Mouse (Mus musculus) thymus, adult 2 months (tissue): ENCODE results near the gene Lin54.

Experiments
- CTCF ChIP-seq: fragments of 200-500 bp; IDR thresholded peaks from 2 replicates; pipeline ENCODE4 v1.5.1; 2012; ENCODE audit warnings: mild to moderate bottlenecking, control low read depth, low read length, moderate library complexity, borderline replicate concordance; ENCODE audit not compliant: control insufficient read depth, poor library complexity, insufficient read depth; ENCODE audit errors: extremely low read depth
- POLR2A ChIP-seq: fragments of 200-500 bp; IDR thresholded peaks from 2 replicates; pipeline ENCODE4 v1.6.1; 2012; ENCODE audit warnings: mild to moderate bottlenecking, low read length, control low read depth, moderate library complexity; ENCODE audit not compliant: control insufficient read depth, poor library complexity, insufficient read depth; ENCODE audit errors: extremely low read depth

DNA sequence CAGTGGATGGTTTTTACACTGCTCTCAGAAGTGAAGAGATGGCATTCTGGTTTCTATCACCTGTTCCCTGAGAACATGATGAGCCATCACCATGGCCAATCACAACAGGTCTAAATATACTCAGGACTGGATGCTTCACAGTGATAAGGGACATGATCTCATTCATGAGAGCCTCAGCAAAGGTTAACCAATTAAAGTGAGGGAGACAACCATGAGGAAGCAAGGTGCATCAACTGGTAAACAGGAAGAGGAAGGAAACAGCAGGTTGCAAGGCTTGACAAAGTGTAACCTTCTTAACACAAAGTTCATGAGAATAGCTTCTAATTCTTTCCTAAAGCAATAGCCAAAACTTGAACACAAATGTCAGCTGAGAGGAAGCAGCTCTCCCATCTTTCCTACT is 16.9 kb downstream of the Lin54 start:
- TF ChIP-seq CTCF (no peak), POLR2A (no peak)
